Mouse (Mus musculus) central nervous system, embryonic 11.5 days (tissue): Measurements from ENCODE around the gene Trmt44. TPM values are rescaled to one million over a fixed set of nuclear protein-coding genes. Genes with fewer than 3 reads are reported as not detected.

Experiments used
- polyA plus RNA-seq: library from polyadenylated mRNA; depleted of rRNA; stranded (reverse); fragments of >200 nt; gene quantifications from 2 replicates; pipeline ENCODE4 v1.2.3, GENCODE M21; 2012; rRNA removed

Gene Trmt44
- 7.7 and 9.6 TPM in 2 replicates for polyA plus RNA-seq

GRCm38 (mm10) chr5:35574653-35575599 lies at the start of gene Trmt44:
Gene Trmt44 (minus strand): TSS chr5:35575070.

DNA sequence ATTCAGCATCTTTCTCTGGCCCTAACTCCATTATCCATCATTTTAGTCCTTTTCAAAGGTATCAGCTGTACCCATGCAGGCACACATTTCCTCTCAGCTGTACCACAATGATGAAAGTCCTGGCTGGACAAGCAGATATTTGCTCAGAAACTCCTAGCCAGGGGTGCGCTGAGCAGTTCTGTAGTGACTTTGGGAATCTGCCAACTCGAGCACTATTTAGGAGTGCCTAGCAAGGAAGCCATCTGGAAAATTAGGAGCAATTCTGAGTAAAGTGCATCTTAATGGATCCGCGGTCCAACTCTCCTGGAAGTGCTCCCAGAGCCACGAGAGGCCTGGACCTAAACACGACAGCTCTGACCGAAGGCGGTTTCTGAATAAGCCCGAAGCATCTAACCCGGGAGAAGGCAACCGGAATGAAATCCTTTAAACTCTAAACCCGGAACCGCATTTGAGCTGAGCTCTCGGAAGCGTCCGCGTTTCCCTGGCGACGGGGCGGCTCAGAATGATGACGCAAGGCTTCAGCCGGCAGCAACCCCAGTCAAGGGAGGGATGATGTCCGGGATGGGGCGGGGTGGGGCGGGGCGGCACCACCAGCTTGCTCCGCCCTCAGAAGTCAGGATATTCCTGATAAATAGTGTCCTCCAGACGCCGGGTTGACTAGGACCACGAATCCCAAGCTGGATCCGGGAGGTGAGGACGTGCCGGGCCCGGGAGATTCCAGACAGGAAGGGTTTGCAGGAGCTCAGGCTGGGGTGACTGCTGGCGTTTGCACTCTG lies 7.8 kb upstream of the Trmt44 start, which contains the start of gene Acox3:
Gene Acox3 (plus strand): TSS at position 596 of the 776 bp plus-strand sequence.

DNA sequence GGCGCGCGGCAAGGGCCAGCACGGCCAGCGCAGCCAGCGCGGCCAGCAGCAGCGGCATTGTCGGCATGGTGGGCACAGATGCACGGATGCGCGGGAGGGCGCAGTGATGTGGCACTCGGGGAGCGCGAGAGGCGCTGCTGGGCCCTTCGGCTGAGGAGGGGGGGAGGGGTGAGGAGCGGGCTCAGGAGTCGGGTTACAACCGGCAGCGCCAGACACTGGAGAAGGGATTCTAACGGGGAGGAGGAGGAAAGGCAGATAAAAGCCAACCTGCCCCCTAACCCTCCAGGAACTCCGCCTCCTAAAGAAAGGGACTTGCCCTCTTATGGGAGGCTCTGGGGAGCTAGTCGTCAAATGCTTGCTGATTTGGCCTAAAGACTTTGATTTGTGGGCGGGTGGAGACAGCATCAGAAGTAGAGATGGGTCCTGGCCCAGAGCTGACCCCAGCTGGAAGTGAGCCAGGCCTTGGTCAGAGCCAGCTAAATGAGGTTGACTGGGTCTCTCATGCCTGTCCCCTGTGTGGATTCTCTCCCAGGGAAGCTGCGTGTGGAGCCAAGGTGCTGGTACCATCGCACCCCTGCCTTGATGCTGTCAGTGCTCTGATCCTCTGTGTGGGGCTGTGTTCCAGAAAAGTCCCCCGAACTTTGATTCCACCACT lies 49.3 kb downstream of the Trmt44 start, which contains the start of gene Cpz:
Gene Cpz (minus strand): TSS at position 230 of the 655 bp plus-strand sequence.

Other genes starting within 250 kb of the Trmt44 start
- gene Hmx1, start 186.0 kb downstream of the Trmt44 start, polyA plus RNA-seq: 3.5 and 6.5 TPM in 2 replicates
- gene Cpz, start 49.4 kb downstream of the Trmt44 start, polyA plus RNA-seq: 4.5 and 4.8 TPM in 2 replicates
- 21.6 and 24.3 TPM in 2 replicates for gene Acox3, start 8.0 kb upstream of the Trmt44 start, polyA plus RNA-seq
- gene Htra3, start 104.7 kb upstream of the Trmt44 start, polyA plus RNA-seq: 3.6 and 4.1 TPM in 2 replicates
- gene Sh3tc1, start 164.9 kb upstream of the Trmt44 start, polyA plus RNA-seq: 2.0 and 2.1 TPM in 2 replicates
- gene Ablim2, start 182.8 kb upstream of the Trmt44 start, polyA plus RNA-seq: 0.58 and 0.98 TPM in 2 replicates